Mouse (Mus musculus) cerebellum, adult 18-20 months (tissue): ENCODE results near the gene Macrod1.

Experiments
- DNase-seq, 2 experiments: peaks; one replicate each; pipeline ENCODE4 v3.0.0; 2021

Macrod1 gene

GRCm38 (mm10) chr19:7172051-7172866 is 115.6 kb downstream of the Macrod1 start:
- no peak for DNase-seq

GRCm38 (mm10) chr19:7176041-7176696 is 119.6 kb downstream of the Macrod1 start:
- DNase-seq, result no peak

- no peak for DNase-seq
Measured at GRCm38 (mm10) chr19:7177804-7178511, 121.3 kb downstream of the Macrod1 start.

- DNase-seq, result peak; percentile 73 to 77
Measured at GRCm38 (mm10) chr19:7178841-7179452, 122.3 kb downstream of the Macrod1 start.

- DNase-seq, result peak; percentile 58 to 62
Measured at GRCm38 (mm10) chr19:7180756-7181405, 124.3 kb downstream of the Macrod1 start.

GRCm38 (mm10) chr19:7181496-7181895 is 124.9 kb downstream of the Macrod1 start:
- DNase-seq, result no peak

- peak; percentile 63 to 72 for DNase-seq
Measured at GRCm38 (mm10) chr19:7182273-7182949, 125.8 kb downstream of the Macrod1 start.

GRCm38 (mm10) chr19:7183419-7183818 is 126.8 kb downstream of the Macrod1 start:
- DNase-seq, result no peak

- no peak for DNase-seq
Measured at GRCm38 (mm10) chr19:7185059-7185458, 128.4 kb downstream of the Macrod1 start.

- no peak for DNase-seq
Measured at GRCm38 (mm10) chr19:7185715-7186291, 129.2 kb downstream of the Macrod1 start.

- no peak for DNase-seq
Measured at GRCm38 (mm10) chr19:7187157-7187556, 130.5 kb downstream of the Macrod1 start.

GRCm38 (mm10) chr19:7189026-7189425 is 132.4 kb downstream of the Macrod1 start:
- no peak for DNase-seq

GRCm38 (mm10) chr19:7190986-7191385 is 134.4 kb downstream of the Macrod1 start:
- no peak for DNase-seq

GRCm38 (mm10) chr19:7191639-7192038 is 135.0 kb downstream of the Macrod1 start:
- no peak for DNase-seq

GRCm38 (mm10) chr19:7192561-7192967 is 136.0 kb downstream of the Macrod1 start:
- DNase-seq, result no peak

- peak; percentile 66 to 86 for DNase-seq
Measured at GRCm38 (mm10) chr19:7195900-7196728, 139.5 kb downstream of the Macrod1 start.

- no peak for DNase-seq
Measured at GRCm38 (mm10) chr19:7196741-7197270, 140.2 kb downstream of the Macrod1 start.

- DNase-seq, result no peak
Measured at GRCm38 (mm10) chr19:7197445-7197844, 140.8 kb downstream of the Macrod1 start.

GRCm38 (mm10) chr19:7199089-7199488 is 142.5 kb downstream of the Macrod1 start:
- no peak for DNase-seq

- no peak for DNase-seq
Measured at GRCm38 (mm10) chr19:7200427-7200826, 143.8 kb downstream of the Macrod1 start.
